Mouse (Mus musculus) heart, postnatal 14 days (tissue): ENCODE results near the gene Gm1043. TPM values are rescaled to one million over a fixed set of nuclear protein-coding genes. Genes with fewer than 3 reads are reported as not detected.

Experiments
- DNase-seq, 2 experiments: peaks; one replicate each; pipeline ENCODE4 v3.0.0; 2021 to 2022
- intact Hi-C: fragments of 180-260 bp; cut with DNase I; formaldehyde crosslinking; loops from one replicate; pipeline ENCODE4 v1.15.1; 2025
- total RNA-seq, 2 experiments: library from RNA; stranded (reverse); gene quantifications; 2 replicates each; pipeline ENCODE4 v1.2.3; 2021

Gm1043 gene
- total RNA-seq, 2 experiments from 2014 or later: 0.02 TPM; not detected in 1

- intact Hi-C loops: no loop called here
- no peak for DNase-seq
These were observed 20.4 kb upstream of the Gm1043 start for GRCm38 (mm10) chr5:37064454-37065449.

GRCm38 (mm10) chr5:37066703-37067568 is 18.2 kb upstream of the Gm1043 start:
- DNase-seq: no peak

GRCm38 (mm10) chr5:37073660-37074059 is 11.5 kb upstream of the Gm1043 start:
- DNase-seq: no peak
- intact Hi-C loops: no loop called here

More at GRCm38 (mm10) chr5:37066703-37067568, 18.2 kb upstream of the Gm1043 start:
- intact Hi-C loops: no loop called here

GRCm38 (mm10) chr5:37076692-37077329 is 8.4 kb upstream of the Gm1043 start:
- intact Hi-C loops: no loop called here
- no peak for DNase-seq

- intact Hi-C loops: no loop called here
- DNase-seq: no peak
These were observed 7.9 kb upstream of the Gm1043 start for GRCm38 (mm10) chr5:37077330-37077698.

GRCm38 (mm10) chr5:37079484-37079883 is 5.7 kb upstream of the Gm1043 start:
- intact Hi-C loops: no loop called here
- DNase-seq: no peak

- intact Hi-C loops: no loop called here
- no peak for DNase-seq
These were observed 4.6 kb upstream of the Gm1043 start for GRCm38 (mm10) chr5:37080601-37081000.

GRCm38 (mm10) chr5:37082420-37082819 is 2.8 kb upstream of the Gm1043 start:
- peak; percentile 15 to 33 for DNase-seq
- intact Hi-C loops: no loop called here

- no peak for DNase-seq
- intact Hi-C loops: no loop called here
These were observed 1.9 kb upstream of the Gm1043 start for GRCm38 (mm10) chr5:37083209-37083770.

- no peak for DNase-seq
These were observed 1.3 kb upstream of the Gm1043 start for GRCm38 (mm10) chr5:37083850-37084249.

GRCm38 (mm10) chr5:37085918-37086317 is 748 bp downstream of the Gm1043 start:
- intact Hi-C loops: no loop called here

More at GRCm38 (mm10) chr5:37083850-37084249, 1.3 kb upstream of the Gm1043 start:
- intact Hi-C loops: no loop called here

GRCm38 (mm10) chr5:37087786-37088185 is 2.6 kb downstream of the Gm1043 start:
- intact Hi-C loops: no loop called here
- DNase-seq: no peak

More at GRCm38 (mm10) chr5:37085918-37086317, 748 bp downstream of the Gm1043 start:
- no peak for DNase-seq

GRCm38 (mm10) chr5:37088342-37089108 is 3.4 kb downstream of the Gm1043 start:
- no peak for DNase-seq
- intact Hi-C loops: no loop called here

- intact Hi-C loops: no loop called here
- no peak for DNase-seq
These were observed 6.0 kb downstream of the Gm1043 start for GRCm38 (mm10) chr5:37091171-37091628.

- intact Hi-C loops: no loop called here
- DNase-seq: no peak
These were observed 9.8 kb downstream of the Gm1043 start for GRCm38 (mm10) chr5:37094941-37095340.

- intact Hi-C loops: no loop called here
- no peak for DNase-seq
These were observed 12.4 kb downstream of the Gm1043 start for GRCm38 (mm10) chr5:37097591-37097990.

- no peak for DNase-seq
- intact Hi-C loops: no loop called here
These were observed 15.6 kb downstream of the Gm1043 start for GRCm38 (mm10) chr5:37100813-37101212.

GRCm38 (mm10) chr5:37101631-37102030 is 16.5 kb downstream of the Gm1043 start:
- intact Hi-C loops: no loop called here
- no peak for DNase-seq

GRCm38 (mm10) chr5:37102056-37102455 is 16.9 kb downstream of the Gm1043 start:
- intact Hi-C loops: no loop called here
- DNase-seq: no peak
